Mouse (Mus musculus) kidney, postnatal 0 days (tissue): Measurements from ENCODE around the gene Zswim3. TPM values are rescaled to one million over a fixed set of nuclear protein-coding genes. Genes with fewer than 3 reads are reported as not detected.
"Not testable (repeated sequence)": the region's sequence is repeated elsewhere in the genome, so short reads cannot be mapped to it uniquely, and the experiment has no call there.

Experiments used
- ATAC-seq: fragments of 200-750 bp; cut with Nextera tagmentation; replicated peaks from 2 replicates; pipeline ENCODE4 v1.8.0; 2017; ENCODE audit warnings: low read depth, moderate number of reproducible peaks, moderate TSS enrichment, moderate library complexity; ENCODE audit not compliant: low FRiP score
- DNase-seq: peaks from one replicate; pipeline ENCODE4 v3.0.0-alpha.2; 2016; ENCODE audit warnings: low spot score
- H3K27ac ChIP-seq: fragments of 300-500 bp; sonication (generic); 2 replicates; pipeline ENCODE4 v1.5.1; 2014; ENCODE audit warnings: mild to moderate bottlenecking
- H3K27me3 ChIP-seq: fragments of 300-500 bp; sonication (generic); 2 replicates; pipeline ENCODE4 v1.6.1; 2014; ENCODE audit warnings: low read length, mixed read lengths; ENCODE audit not compliant: insufficient read depth
- H3K36me3 ChIP-seq: fragments of 300-500 bp; sonication (generic); 2 replicates; pipeline ENCODE4 v1.6.1; 2014; ENCODE audit warnings: low read length, mixed read lengths; ENCODE audit not compliant: insufficient read depth
- H3K4me1 ChIP-seq: fragments of 300-500 bp; sonication (generic); replicated peaks from 2 replicates; pipeline ENCODE4 v1.6.1; 2014; ENCODE audit warnings: antibody characterized with exemption, low read length, mixed read lengths; ENCODE audit not compliant: insufficient read depth
- H3K4me2 ChIP-seq: fragments of 300-500 bp; sonication (generic); 2 replicates; pipeline ENCODE4 v1.6.1; 2014; ENCODE audit warnings: mild to moderate bottlenecking, low read length, moderate library complexity, mixed read lengths
- H3K4me3 ChIP-seq: fragments of 300-500 bp; sonication (generic); replicated peaks from 2 replicates; pipeline ENCODE4 v1.5.1; 2014; ENCODE audit warnings: low read depth, low read length
- H3K9ac ChIP-seq: fragments of 300-500 bp; sonication (generic); 2 replicates; pipeline ENCODE4 v1.6.1; 2014; ENCODE audit warnings: low read depth, low read length
- H3K9me3 ChIP-seq: fragments of 300-500 bp; sonication (generic); replicated peaks from 2 replicates; pipeline ENCODE4 v1.6.1; 2016; ENCODE audit warnings: low read length, inconsistent platforms, mixed read lengths
- CTCF ChIP-seq: IDR thresholded peaks from 2 replicates; pipeline ENCODE4 v1.5.1; 2016; ENCODE audit warnings: antibody characterized with exemption, low read depth, mild to moderate bottlenecking, moderate library complexity
- WGBS: fragments of 180-500 bp; shearing (Covaris S2); extraction: QIAGEN DNeasy Blood & Tissue Kit; methylation state at CpG from one replicate; pipeline ENCODE4 v1.1.7; 2014; 5-methylcytosine and 5-hydroxymethylcytosine counted together
- polyA plus RNA-seq: library from polyadenylated mRNA; unstranded; fragments of >200 nt; fragmentation: Nextera tagmentation; extraction: Ambion mirVana; gene quantifications from 2 replicates; pipeline ENCODE4 v1.2.1, GENCODE M21; 2015

Gene Zswim3
- polyA plus RNA-seq, 1 experiment from 2014 or later = 5.2 TPM

DNA sequence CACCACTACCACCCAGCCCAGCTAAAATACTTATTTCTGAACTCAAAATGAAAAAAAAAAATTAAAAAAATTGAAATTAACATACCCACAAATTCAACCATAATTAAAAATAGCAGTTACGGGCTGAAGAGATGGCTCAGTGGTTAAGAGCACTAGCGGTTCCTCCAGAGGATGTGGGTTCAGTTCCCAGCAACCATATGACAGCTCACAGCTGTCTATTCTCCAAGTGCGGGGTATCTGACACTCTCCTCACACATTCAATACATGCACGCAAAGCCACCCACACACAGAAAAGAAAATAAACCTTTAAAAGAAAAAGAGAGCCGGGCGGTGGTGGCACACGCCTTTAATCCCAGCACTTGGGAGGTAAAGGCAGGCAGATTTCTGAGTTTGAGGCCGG is 45.2 kb downstream of the Zswim3 start:
- WGBS = 41% methylated on average over 8 of the region's 8 CpGs
- H3K4me2 ChIP-seq = no peak overlapping the region
- no peak for DNase-seq

DNA sequence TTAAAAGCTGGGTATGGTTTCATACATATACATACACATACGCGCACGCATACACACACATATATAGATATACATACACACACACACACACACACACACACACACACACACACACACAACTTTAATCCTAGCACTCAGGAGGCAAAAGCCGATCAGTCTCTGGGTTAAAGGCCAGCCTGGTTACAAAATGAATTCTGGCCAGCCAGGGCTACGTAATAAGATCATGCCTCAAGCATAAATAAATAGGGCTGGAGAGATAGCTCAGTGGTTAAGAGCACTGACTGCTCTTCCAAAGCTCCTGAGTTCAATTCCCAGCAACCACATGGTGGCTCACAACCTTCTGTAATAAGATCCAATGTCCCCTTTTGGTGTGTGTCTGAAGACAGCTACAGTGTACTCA is 50.7 kb downstream of the Zswim3 start:
- H3K4me2 ChIP-seq, DNase-seq, ATAC-seq, H3K27me3 ChIP-seq, H3K9me3 ChIP-seq, H3K4me3 ChIP-seq, H3K9ac ChIP-seq, H3K27ac ChIP-seq, H3K36me3 ChIP-seq: not testable (repeated sequence)
- WGBS = 81% methylated on average over 5 of the region's 5 CpGs
- peaks cover 12% of the 10 kb centered on the region; the same call in 1 of the 2 replicates for H3K4me1 ChIP-seq

More for the DNA sequence above, 45.2 kb downstream of the Zswim3 start:
- TF ChIP-seq CTCF = no peak
- Histone ChIP-seq H3K9ac (no peak overlapping the region), H3K4me1 (no peaks in the 10 kb centered on the region), H3K4me3 (no peak overlapping the region), H3K9me3 (no peaks in the 10 kb centered on the region), H3K36me3 (no peaks in the 10 kb centered on the region), H3K27me3 (no peaks in the 10 kb centered on the region; the same call in 1 of the 2 replicates), H3K27ac (no peak overlapping the region)
- ATAC-seq = no peak

DNA sequence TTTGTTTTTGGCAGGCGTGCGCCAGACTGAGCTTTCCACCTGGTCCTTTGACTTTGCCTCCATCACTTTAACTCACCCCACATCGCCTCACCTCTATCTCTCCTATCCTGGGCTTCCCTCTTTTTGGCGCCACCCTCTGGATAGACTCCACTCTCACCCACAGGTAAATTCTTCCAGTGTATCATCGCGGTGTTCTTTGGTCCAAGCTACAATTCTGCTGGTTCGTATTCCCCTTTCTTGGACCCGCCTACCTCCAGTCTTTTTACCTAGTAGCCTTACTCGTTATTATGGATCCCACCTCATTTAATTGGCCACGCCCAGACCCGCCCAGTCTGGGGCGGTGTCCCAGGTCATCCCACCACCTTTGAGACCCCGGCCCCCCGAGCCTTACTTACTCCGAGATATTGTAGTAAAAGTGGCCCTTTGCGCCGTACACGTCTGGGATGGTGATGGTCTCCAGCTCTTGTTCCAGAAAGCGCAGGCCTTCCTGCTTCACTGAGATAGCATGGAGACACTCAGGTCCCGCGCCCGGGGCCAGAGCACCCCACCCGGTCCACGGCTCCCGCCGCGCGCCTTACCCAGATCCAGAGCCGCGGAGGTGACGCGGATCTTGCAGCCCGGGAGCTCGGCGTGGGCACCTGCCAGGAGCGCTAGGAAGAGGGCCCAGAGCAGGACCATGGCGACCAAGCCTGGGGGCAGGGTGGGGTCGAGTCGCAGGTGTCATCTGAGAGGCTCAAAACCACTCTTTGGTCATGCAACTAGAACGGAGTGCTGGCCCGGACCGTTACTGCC is 51.6 kb downstream of the Zswim3 start:
- peak overlapping the region; percentile 39 for H3K4me3 ChIP-seq
- no peak for DNase-seq
- peak overlapping the region; percentile 62; the same call in 1 of the 2 replicates for H3K9ac ChIP-seq
- peaks cover 12% of the 10 kb centered on the region; the same call in 1 of the 2 replicates for H3K4me1 ChIP-seq
- peak overlapping the region; percentile 95 for H3K4me2 ChIP-seq
- TF ChIP-seq CTCF = peak; percentile 33; the same call in 1 of the 2 replicates
- no peaks in the 10 kb centered on the region for H3K9me3 ChIP-seq
- ATAC-seq = peak; percentile 17; the same call in 1 of the 2 replicates
- no peaks in the 10 kb centered on the region for H3K36me3 ChIP-seq
- H3K27ac ChIP-seq = no peak overlapping the region
- H3K27me3 ChIP-seq = no peaks in the 10 kb centered on the region; the same call in 1 of the 2 replicates
- WGBS = 2% methylated on average over 42 of the region's 42 CpGs

DNA sequence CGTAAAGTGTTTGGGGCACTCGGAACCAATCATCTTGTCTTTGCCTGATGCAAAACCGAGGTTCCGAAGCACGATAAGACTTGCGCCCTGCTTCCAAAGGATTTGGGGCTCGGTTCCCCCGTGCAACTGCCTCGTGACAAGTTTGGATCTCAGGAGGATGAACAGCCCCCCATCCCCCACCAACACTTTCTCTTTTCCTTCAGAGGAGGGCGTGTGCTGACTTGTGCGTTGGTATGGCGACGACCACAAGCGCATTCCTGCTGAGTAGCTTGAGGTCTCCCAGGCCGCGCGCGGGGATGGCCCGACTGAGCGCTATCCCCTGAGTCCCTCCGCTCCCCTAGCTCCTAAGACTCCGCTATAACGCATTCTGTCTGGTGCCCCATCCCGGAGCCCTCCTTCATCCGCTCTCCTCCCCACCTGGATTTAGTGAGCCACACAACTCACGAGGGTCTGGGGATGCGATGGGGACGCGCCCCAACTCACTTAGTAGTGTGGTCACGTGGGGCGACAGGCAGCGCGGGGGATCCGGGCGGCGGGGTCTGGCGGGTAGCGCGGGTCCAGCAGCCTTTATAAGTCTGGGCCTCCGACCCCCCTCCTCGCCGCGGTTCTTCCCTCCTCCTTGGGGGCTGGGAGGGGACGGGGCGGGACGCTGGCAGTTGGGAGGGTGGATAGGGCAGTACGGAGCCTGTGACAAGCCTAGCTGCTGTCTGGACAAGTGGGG is 52.4 kb downstream of the Zswim3 start, which contains the start of gene Pltp:
Gene Pltp, minus strand, starts transcription at position 611 of the 721 bp plus-strand sequence.
- DNase-seq = peak; percentile 84
- Histone ChIP-seq H3K4me2 (peak within 1 kb of the TSS; percentile 95), H3K27me3 (no peaks in the 10 kb centered on the region; the same call in 1 of the 2 replicates), H3K9me3 (no peaks in the 10 kb centered on the region), H3K9ac (peak within 1 kb of the TSS; percentile 62; the same call in 1 of the 2 replicates), H3K27ac (0 out of 2 replicates have a peak within 1 kb of the TSS, but pooled peaks have one; percentile 47), H3K36me3 (no peaks in the 10 kb centered on the region), H3K4me1 (peaks cover 17% of the 10 kb centered on the region; the same call in 1 of the 2 replicates), H3K4me3 (peak within 1 kb of the TSS; percentile 39)
- TF ChIP-seq CTCF = no peak
- peak; percentile 40 for ATAC-seq
- WGBS = under 1% methylated on average over 47 of the region's 47 CpGs

DNA sequence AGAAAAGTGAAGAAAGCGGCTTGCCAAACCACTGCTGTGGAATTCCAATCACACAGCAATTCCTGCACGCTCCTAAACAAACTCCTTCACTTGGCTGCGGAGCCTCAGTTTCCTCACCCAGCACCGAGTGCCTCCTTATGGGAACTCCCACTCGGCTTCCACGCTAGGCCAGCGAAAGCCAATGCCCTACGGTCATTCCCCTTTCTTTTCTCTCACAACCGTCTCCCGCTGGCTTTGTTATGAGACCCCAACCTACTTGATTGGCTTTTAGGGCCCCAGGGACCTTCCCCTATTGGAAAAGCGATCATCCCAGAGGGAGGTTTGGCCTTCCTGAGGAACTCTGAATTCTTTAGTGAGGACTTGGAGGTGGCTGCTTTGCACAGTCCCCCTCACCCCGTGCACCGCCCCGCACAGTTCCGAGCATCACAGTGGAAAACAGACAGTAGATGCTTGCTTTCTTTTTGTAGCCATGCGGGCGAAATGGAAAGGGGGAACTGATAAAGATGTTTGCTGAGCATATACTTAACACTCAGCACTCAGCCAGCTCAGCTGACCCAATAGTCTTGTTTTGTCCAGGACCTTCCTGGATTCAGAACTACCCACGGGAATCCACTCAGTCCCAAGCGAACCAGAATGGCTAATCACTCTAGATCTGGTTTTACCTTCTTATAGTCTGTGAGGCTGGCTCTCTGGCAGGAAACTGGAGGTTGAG is 53.1 kb downstream of the Zswim3 start:
- ATAC-seq = no peak
- Histone ChIP-seq H3K4me1 (peaks cover 17% of the 10 kb centered on the region; the same call in 1 of the 2 replicates), H3K36me3 (no peaks in the 10 kb centered on the region), H3K27ac (0 out of 2 replicates have a peak overlapping the region, but pooled peaks have one; percentile 15), H3K27me3 (no peaks in the 10 kb centered on the region; the same call in 1 of the 2 replicates), H3K9ac (peak overlapping the region; percentile 62; the same call in 1 of the 2 replicates), H3K9me3 (no peaks in the 10 kb centered on the region), H3K4me2 (peak overlapping the region; percentile 95), H3K4me3 (peak overlapping the region; percentile 39)
- DNase-seq = no peak
- TF ChIP-seq CTCF = no peak
- WGBS = 13% methylated on average over 19 of the region's 19 CpGs

DNA sequence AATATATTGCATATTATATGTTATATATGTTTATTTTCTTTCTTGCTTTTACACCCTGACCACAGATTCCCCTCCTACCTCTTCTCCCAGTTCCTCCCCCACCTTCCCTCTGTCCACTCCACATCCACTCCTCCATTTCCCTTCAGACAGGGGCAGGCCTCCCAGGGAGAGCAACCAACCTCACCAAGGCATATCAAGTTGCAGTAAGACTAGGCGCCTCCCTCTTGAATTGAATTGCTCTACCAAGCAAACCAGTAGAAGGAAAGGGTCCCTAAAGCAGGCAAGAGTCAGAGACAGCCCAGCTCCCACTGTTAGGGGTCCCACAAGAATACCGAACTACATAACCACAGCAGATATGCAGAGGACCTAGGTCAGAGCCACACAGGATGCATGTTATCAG is 54.3 kb downstream of the Zswim3 start:
- H3K9me3 ChIP-seq = no peaks in the 10 kb centered on the region
- DNase-seq = peak; percentile 87
- H3K27me3 ChIP-seq = no peaks in the 10 kb centered on the region; the same call in 1 of the 2 replicates
- WGBS = 20% methylated on average over 2 of the region's 2 CpGs
- no peak for TF ChIP-seq CTCF
- H3K4me2 ChIP-seq = no peak overlapping the region
- no peaks in the 10 kb centered on the region for H3K36me3 ChIP-seq
- H3K4me3 ChIP-seq = no peak overlapping the region
- no peak overlapping the region for H3K27ac ChIP-seq
- ATAC-seq = no peak
- no peak overlapping the region for H3K9ac ChIP-seq
- peaks cover 17% of the 10 kb centered on the region; the same call in 1 of the 2 replicates for H3K4me1 ChIP-seq
